Mouse (Mus musculus): ENCODE results near the gene Esrp2.

- TF ChIP-seq TAL1 (IDR thresholded peaks at IDR 0.05; ENCODE audit: low read length) (no peak), GATA1 (IDR thresholded peaks at IDR 0.05; ENCODE audit: low read length) (no peak)
Measured at GRCm38 (mm10) chr8:106126055-106126454, 10.7 kb downstream of the Esrp2 start.
